Mouse (Mus musculus): Measurements from ENCODE around the gene Tmem140. TPM values are rescaled to one million over a fixed set of nuclear protein-coding genes. Genes with fewer than 3 reads are reported as not detected.
A peak's percentile ranks its signal among the peaks of the same experiment; 100 is the strongest.

Tmem140 gene
- polyA plus RNA-seq, 1 experiment: 17.4 TPM

- Histone ChIP-seq H3K27ac (ENCODE audit: insufficient read depth, low read length) (peak overlapping the region; percentile 26), H3K4me1 (ENCODE audit: control insufficient read depth, insufficient read depth, insufficient read length) (peaks cover 24% of the 10 kb centered on the region; the same call in 1 of the 2 replicates), H3K36me3 (ENCODE audit: control insufficient read depth, insufficient read depth, low read length) (no peaks in the 10 kb centered on the region), H3K27me3 (ENCODE audit: control insufficient read depth, insufficient read depth, low read length) (no peaks in the 10 kb centered on the region), H3K4me3 (ENCODE audit: extremely low read depth, insufficient read depth, insufficient read length) (no peak overlapping the region)
- WGBS: 16% methylated on average over 13 of the region's 13 CpGs
- DNase-seq (ENCODE audit: low read depth in 1 of 2, low spot score in 2 of 2): no peak
- TF ChIP-seq CTCF (IDR thresholded peaks at IDR 0.05; ENCODE audit: extremely low read depth, insufficient read depth, insufficient read length, insufficient replicate concordance) (no peak), POLR2A (IDR thresholded peaks at IDR 0.05; ENCODE audit: low read depth, low read length) (no peak)
These were observed 6.4 kb downstream of the Tmem140 start for GRCm38 (mm10) chr6:34869225-34869915.

- Histone ChIP-seq H3K4me3 (ENCODE audit: extremely low read depth, insufficient read depth, insufficient read length) (no peak overlapping the region), H3K27me3 (ENCODE audit: control insufficient read depth, insufficient read depth, low read length) (no peaks in the 10 kb centered on the region), H3K4me1 (ENCODE audit: control insufficient read depth, insufficient read depth, insufficient read length) (peaks cover 31% of the 10 kb centered on the region; the same call in 1 of the 2 replicates), H3K36me3 (ENCODE audit: control insufficient read depth, insufficient read depth, low read length) (no peaks in the 10 kb centered on the region), H3K27ac (ENCODE audit: insufficient read depth, low read length) (peak overlapping the region; percentile 26; the same call in 1 of the 2 replicates)
- no peak for DNase-seq (ENCODE audit: low read depth in 1 of 2, low spot score in 2 of 2)
- 60% methylated on average over 5 of the region's 5 CpGs for WGBS
- no peak for TF ChIP-seq POLR2A (IDR thresholded peaks at IDR 0.05; ENCODE audit: low read depth, low read length)
- no peak for TF ChIP-seq CTCF (IDR thresholded peaks at IDR 0.05; ENCODE audit: extremely low read depth, insufficient read depth, insufficient read length, insufficient replicate concordance)
These were observed 7.2 kb downstream of the Tmem140 start for GRCm38 (mm10) chr6:34870136-34870535.

DNA sequence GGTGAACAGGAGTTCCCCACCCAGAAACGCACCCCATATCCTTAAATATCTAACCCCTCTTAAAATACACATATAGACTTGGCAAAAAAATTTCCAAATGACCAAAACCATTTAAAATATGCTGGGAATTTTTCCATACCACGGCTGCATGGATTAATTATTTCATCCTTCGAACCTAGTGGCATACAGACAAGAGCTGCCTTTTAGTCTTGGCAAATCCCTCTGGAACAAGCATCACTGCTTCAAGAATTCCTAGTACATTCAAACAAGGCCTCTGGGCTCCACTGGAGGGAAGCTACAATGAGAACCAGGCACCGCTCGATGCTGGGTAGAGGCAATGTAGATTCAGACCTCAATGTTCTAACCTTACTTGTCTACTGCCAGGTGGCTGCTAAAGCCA, 7.8 kb downstream of the Tmem140 start:
- Histone ChIP-seq H3K27me3 (ENCODE audit: control insufficient read depth, insufficient read depth, low read length) (no peaks in the 10 kb centered on the region), H3K4me3 (ENCODE audit: extremely low read depth, insufficient read depth, insufficient read length) (no peak overlapping the region), H3K27ac (ENCODE audit: insufficient read depth, low read length) (no peak overlapping the region), H3K36me3 (ENCODE audit: control insufficient read depth, insufficient read depth, low read length) (no peaks in the 10 kb centered on the region), H3K4me1 (ENCODE audit: control insufficient read depth, insufficient read depth, insufficient read length) (peaks cover 32% of the 10 kb centered on the region; the same call in 1 of the 2 replicates)
- TF ChIP-seq POLR2A (IDR thresholded peaks at IDR 0.05; ENCODE audit: low read depth, low read length) (no peak), CTCF (IDR thresholded peaks at IDR 0.05; ENCODE audit: extremely low read depth, insufficient read depth, insufficient read length, insufficient replicate concordance) (no peak)
- DNase-seq (ENCODE audit: low read depth in 1 of 2, low spot score in 2 of 2): no peak
- 90% methylated on average over 5 of the region's 5 CpGs for WGBS

- no peaks in the 10 kb centered on the region for H3K36me3 ChIP-seq (ENCODE audit: control insufficient read depth, insufficient read depth, low read length)
- no peak overlapping the region for H3K4me3 ChIP-seq (ENCODE audit: extremely low read depth, insufficient read depth, insufficient read length)
- no peak overlapping the region for H3K27ac ChIP-seq (ENCODE audit: insufficient read depth, low read length)
- no peak for TF ChIP-seq CTCF (IDR thresholded peaks at IDR 0.05; ENCODE audit: extremely low read depth, insufficient read depth, insufficient read length, insufficient replicate concordance)
- no peak for TF ChIP-seq POLR2A (IDR thresholded peaks at IDR 0.05; ENCODE audit: low read depth, low read length)
- H3K27me3 ChIP-seq (ENCODE audit: control insufficient read depth, insufficient read depth, low read length): no peaks in the 10 kb centered on the region
- no peak for DNase-seq (ENCODE audit: low read depth in 1 of 2, low spot score in 2 of 2)
- WGBS: 80% methylated on average over 7 of the region's 7 CpGs
- peaks cover 37% of the 10 kb centered on the region; the same call in 1 of the 2 replicates for H3K4me1 ChIP-seq (ENCODE audit: control insufficient read depth, insufficient read depth, insufficient read length)
These were observed 9.0 kb downstream of the Tmem140 start for GRCm38 (mm10) chr6:34871929-34872328.

GRCm38 (mm10) chr6:34872871-34873270, 9.9 kb downstream of the Tmem140 start:
- Histone ChIP-seq H3K27ac (ENCODE audit: insufficient read depth, low read length) (no peak overlapping the region), H3K4me1 (ENCODE audit: control insufficient read depth, insufficient read depth, insufficient read length) (peaks cover 30% of the 10 kb centered on the region; the same call in 1 of the 2 replicates), H3K36me3 (ENCODE audit: control insufficient read depth, insufficient read depth, low read length) (no peaks in the 10 kb centered on the region), H3K4me3 (ENCODE audit: extremely low read depth, insufficient read depth, insufficient read length) (no peak overlapping the region), H3K27me3 (ENCODE audit: control insufficient read depth, insufficient read depth, low read length) (no peaks in the 10 kb centered on the region)
- TF ChIP-seq CTCF (IDR thresholded peaks at IDR 0.05; ENCODE audit: extremely low read depth, insufficient read depth, insufficient read length, insufficient replicate concordance) (no peak), POLR2A (IDR thresholded peaks at IDR 0.05; ENCODE audit: low read depth, low read length) (no peak)
- no peak for DNase-seq (ENCODE audit: low read depth in 1 of 2, low spot score in 2 of 2)
- 88% methylated on average over 10 of the region's 10 CpGs for WGBS

DNA sequence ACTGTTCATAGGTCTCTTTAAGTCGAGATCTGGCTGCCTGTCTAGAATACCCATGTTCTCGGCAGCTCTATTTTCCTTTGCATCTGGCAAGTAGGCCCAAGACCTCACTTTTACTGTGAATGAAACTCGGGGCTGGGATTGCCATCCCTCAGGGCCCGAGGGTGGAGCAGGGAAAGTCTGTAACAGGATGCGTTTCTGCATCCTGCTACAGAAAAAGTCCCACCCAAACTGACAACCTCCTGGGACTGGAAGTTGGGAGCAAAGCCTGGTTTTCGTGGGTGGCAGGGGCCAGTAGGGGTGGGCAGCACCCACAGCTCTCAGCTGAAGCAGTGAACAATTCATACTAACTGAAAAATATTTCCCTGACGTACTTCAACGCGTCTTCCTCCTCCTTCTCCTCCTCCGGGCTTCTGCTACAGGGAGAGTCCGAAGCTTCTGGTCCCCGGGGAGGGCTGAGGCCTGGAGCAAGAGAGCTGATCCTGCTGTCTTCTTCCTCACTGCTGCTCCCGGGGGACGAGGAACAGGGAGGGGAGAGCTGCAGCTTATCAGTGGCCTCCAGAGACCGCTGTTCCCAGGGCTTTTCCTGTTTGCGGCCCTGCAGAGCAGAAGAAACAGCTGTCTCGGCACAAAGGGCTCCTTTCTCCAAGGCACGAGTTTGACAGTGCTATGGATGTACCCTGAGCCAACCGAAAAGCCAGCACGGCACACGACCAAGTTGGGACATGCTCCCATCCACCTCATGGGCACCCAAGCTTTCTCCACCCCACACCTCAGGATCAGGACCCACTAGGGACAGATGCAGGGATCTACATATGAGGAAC, 11.4 kb downstream of the Tmem140 start:
- Histone ChIP-seq H3K36me3 (ENCODE audit: control insufficient read depth, insufficient read depth, low read length) (no peaks in the 10 kb centered on the region), H3K4me3 (ENCODE audit: extremely low read depth, insufficient read depth, insufficient read length) (no peak overlapping the region), H3K27me3 (ENCODE audit: control insufficient read depth, insufficient read depth, low read length) (no peaks in the 10 kb centered on the region), H3K4me1 (ENCODE audit: control insufficient read depth, insufficient read depth, insufficient read length) (peaks cover 32% of the 10 kb centered on the region; the same call in 1 of the 2 replicates), H3K27ac (ENCODE audit: insufficient read depth, low read length) (peak overlapping the region; percentile 81)
- DNase-seq (ENCODE audit: low read depth in 1 of 2, low spot score in 2 of 2): no peak
- TF ChIP-seq CTCF (IDR thresholded peaks at IDR 0.05; ENCODE audit: extremely low read depth, insufficient read depth, insufficient read length, insufficient replicate concordance) (no peak), POLR2A (IDR thresholded peaks at IDR 0.05; ENCODE audit: low read depth, low read length) (no peak)
- WGBS: 33% methylated on average over 21 of the region's 21 CpGs

Data from spleen, adult 2 months (tissue).